Mouse (Mus musculus) intestine, postnatal 0 days (tissue): Measurements from ENCODE around the gene Gm45140. TPM values are rescaled to one million over a fixed set of nuclear protein-coding genes. Genes with fewer than 3 reads are reported as not detected.
"Not testable (repeated sequence)": the region's sequence is repeated elsewhere in the genome, so short reads cannot be mapped to it uniquely, and the experiment has no call there.

Source experiments
- ATAC-seq: fragments of 200-750 bp; cut with Nextera tagmentation; 2 replicates; pipeline ENCODE4 v1.8.0; 2017; ENCODE audit warnings: mild to moderate bottlenecking, moderate TSS enrichment, moderate library complexity
- H3K27ac ChIP-seq: fragments of 300-500 bp; sonication (generic); 2 replicates; pipeline ENCODE4 v1.5.1; 2014; ENCODE audit warnings: mild to moderate bottlenecking, low read depth, low read length, moderate library complexity
- H3K27me3 ChIP-seq: fragments of 300-500 bp; sonication (generic); replicated peaks from 2 replicates; pipeline ENCODE4 v1.6.1; 2014; ENCODE audit warnings: low read length, mixed read lengths; ENCODE audit not compliant: control insufficient read depth, insufficient read depth
- H3K36me3 ChIP-seq: fragments of 300-500 bp; sonication (generic); 2 replicates; pipeline ENCODE4 v1.6.1; 2014; ENCODE audit warnings: mild to moderate bottlenecking, moderate library complexity; ENCODE audit not compliant: control insufficient read depth, insufficient read depth
- H3K4me1 ChIP-seq: fragments of 300-500 bp; sonication (generic); replicated peaks from 2 replicates; pipeline ENCODE4 v1.6.1; 2014; ENCODE audit warnings: antibody characterized with exemption, low read length, mixed read lengths; ENCODE audit not compliant: control insufficient read depth, insufficient read depth
- H3K4me2 ChIP-seq: fragments of 300-500 bp; sonication (generic); replicated peaks from 2 replicates; pipeline ENCODE4 v1.6.1; 2014; ENCODE audit warnings: low read depth, mild to moderate bottlenecking, moderate library complexity
- H3K4me3 ChIP-seq: fragments of 300-500 bp; sonication (generic); 2 replicates; pipeline ENCODE4 v1.5.1; 2014; ENCODE audit warnings: low read depth, low read length
- H3K9ac ChIP-seq: fragments of 300-500 bp; sonication (generic); 2 replicates; pipeline ENCODE4 v1.6.1; 2014; ENCODE audit warnings: mild to moderate bottlenecking, low read depth, low read length
- H3K9me3 ChIP-seq: fragments of 300-500 bp; sonication (generic); 2 replicates; pipeline ENCODE4 v1.6.1; 2016; ENCODE audit warnings: mixed run types; ENCODE audit not compliant: control insufficient read depth
- CTCF ChIP-seq: sonication (generic); IDR thresholded peaks from 2 replicates; pipeline ENCODE4 v1.5.1; 2016; ENCODE audit warnings: low read depth, mild to moderate bottlenecking, control low read depth, antibody characterized with exemption, moderate library complexity
- WGBS: fragments of 180-500 bp; shearing (Covaris S2); extraction: QIAGEN DNeasy Blood & Tissue Kit; methylation state at CpG from one replicate; pipeline ENCODE4 v1.1.7; 2014; 5-methylcytosine and 5-hydroxymethylcytosine counted together
- polyA plus RNA-seq: library from polyadenylated mRNA; unstranded; fragments of >200 nt; fragmentation: Nextera tagmentation; extraction: Ambion mirVana; gene quantifications from 2 replicates; pipeline ENCODE4 v1.2.1, GENCODE M21; 2015

The Gm45140 gene
- polyA plus RNA-seq, 1 experiment from 2014 or later, result 2.0 TPM

GRCm38 (mm10) chr6:87770626-87771025, 65.0 kb downstream of the Gm45140 start:
- H3K27ac ChIP-seq, result no peak overlapping the region
- WGBS, result 46% methylated on average over 8 of the region's 8 CpGs
- ATAC-seq, result no peak
- H3K36me3 ChIP-seq, result no peaks in the 10 kb centered on the region
- H3K4me3 ChIP-seq, result no peak overlapping the region
- H3K4me2 ChIP-seq, result no peak overlapping the region
- H3K4me1 ChIP-seq, result no peaks in the 10 kb centered on the region
- TF ChIP-seq CTCF, result peak; percentile 72
- H3K9ac ChIP-seq, result no peak overlapping the region
- H3K27me3 ChIP-seq, result no peaks in the 10 kb centered on the region
- no peaks in the 10 kb centered on the region for H3K9me3 ChIP-seq

GRCm38 (mm10) chr6:87764296-87764695, 71.3 kb downstream of the Gm45140 start:
- not testable (repeated sequence) for H3K4me2 ChIP-seq, H3K4me3 ChIP-seq, ATAC-seq, H3K27me3 ChIP-seq, H3K9ac ChIP-seq, H3K9me3 ChIP-seq, H3K4me1 ChIP-seq, H3K27ac ChIP-seq, H3K36me3 ChIP-seq
- 84% methylated on average over 2 of the region's 2 CpGs for WGBS

- Histone ChIP-seq H3K9ac (no peak overlapping the region), H3K9me3 (no peaks in the 10 kb centered on the region), H3K27ac (no peak overlapping the region), H3K4me2 (no peak overlapping the region), H3K27me3 (no peaks in the 10 kb centered on the region), H3K36me3 (no peaks in the 10 kb centered on the region), H3K4me1 (0 out of 2 replicates have a peak, but pooled peaks cover 3% of the 10 kb centered on the region), H3K4me3 (no peak overlapping the region)
- TF ChIP-seq CTCF, result peak; percentile 81
- no peak for ATAC-seq
- WGBS, result 64% methylated on average over 4 of the region's 4 CpGs
These were observed 72.0 kb downstream of the Gm45140 start for GRCm38 (mm10) chr6:87763376-87764280.

- no peak for ATAC-seq
- TF ChIP-seq CTCF, result no peak
- H3K4me3 ChIP-seq, result no peak overlapping the region
- 74% methylated on average over 5 of the region's 5 CpGs for WGBS
- H3K27me3 ChIP-seq, result no peaks in the 10 kb centered on the region
- no peaks in the 10 kb centered on the region for H3K9me3 ChIP-seq
- no peaks in the 10 kb centered on the region for H3K36me3 ChIP-seq
- 0 out of 2 replicates have a peak, but pooled peaks cover 3% of the 10 kb centered on the region for H3K4me1 ChIP-seq
- no peak overlapping the region for H3K9ac ChIP-seq
- H3K4me2 ChIP-seq, result no peak overlapping the region
- no peak overlapping the region for H3K27ac ChIP-seq
These were observed 73.4 kb downstream of the Gm45140 start for GRCm38 (mm10) chr6:87762161-87762560.

- Histone ChIP-seq H3K4me2 (no peak overlapping the region), H3K4me3 (no peak overlapping the region), H3K36me3 (no peaks in the 10 kb centered on the region), H3K27ac (no peak overlapping the region), H3K4me1 (0 out of 2 replicates have a peak, but pooled peaks cover 3% of the 10 kb centered on the region), H3K9me3 (no peaks in the 10 kb centered on the region), H3K27me3 (no peaks in the 10 kb centered on the region), H3K9ac (no peak overlapping the region)
- TF ChIP-seq CTCF, result no peak
- 45% methylated on average over 3 of the region's 3 CpGs for WGBS
- ATAC-seq, result no peak
These were observed 75.7 kb downstream of the Gm45140 start for GRCm38 (mm10) chr6:87759850-87760249.

- 0 out of 2 replicates have a peak, but pooled peaks cover 3% of the 10 kb centered on the region for H3K4me1 ChIP-seq
- H3K36me3 ChIP-seq, result no peaks in the 10 kb centered on the region
- H3K27ac ChIP-seq, result no peak overlapping the region
- no peaks in the 10 kb centered on the region for H3K27me3 ChIP-seq
- 28% methylated on average over 3 of the region's 3 CpGs for WGBS
- H3K4me3 ChIP-seq, result no peak overlapping the region
- no peak for ATAC-seq
- no peak for TF ChIP-seq CTCF
- no peaks in the 10 kb centered on the region for H3K9me3 ChIP-seq
- H3K9ac ChIP-seq, result no peak overlapping the region
- H3K4me2 ChIP-seq, result no peak overlapping the region
These were observed 76.2 kb downstream of the Gm45140 start for GRCm38 (mm10) chr6:87759404-87759803.
